In genomic region chr15:6600314-6600713, GRCm38 (mm10) we compare ENCODE assay signal across 24 mouse cellular contexts.
"Had no signal": no experiment of that assay in that cellular context is flagged by ENCODE, and none has a peak within 500 bp of the region (broad histone marks: within the 10 kb centered on the region; RNA-seq: fewer than 3 reads in every experiment).

No protein-coding gene starts in this region.

- H3K27ac ChIP-seq: kidney, embryonic 15.5 days; limb, embryonic 12.5 days; limb, embryonic 15.5 days; liver, embryonic 14.5 days; midbrain, embryonic 10.5 days; midbrain, embryonic 13.5 days; neural tube, embryonic 13.5 days; stomach, postnatal 0 days had no signal

- DNase-seq: kidney, adult 11 months; kidney, adult 8-10 months; kidney, postnatal 10 days; kidney, postnatal 36 days; left cerebral cortex, postnatal 4 days; liver, postnatal 0 days; lung, embryonic 14.5 days; retina, postnatal 1 day; right cerebral cortex, postnatal 25 days; spleen, adult 18-20 months; thymus, postnatal 14 days had no signal

- H3K27me3 ChIP-seq: kidney, embryonic 15.5 days; limb, embryonic 12.5 days; limb, embryonic 15.5 days; megakaryocyte, embryonic 14.5 days; midbrain, embryonic 13.5 days; neural tube, embryonic 13.5 days had no signal

- ATAC-seq: liver, postnatal 0 days; lung, postnatal 0 days; midbrain, embryonic 13.5 days; midbrain, embryonic 16.5 days had no signal

- H3K9me3 ChIP-seq: kidney, embryonic 15.5 days; limb, embryonic 12.5 days; limb, embryonic 15.5 days; megakaryocyte, embryonic 14.5 days; midbrain, embryonic 10.5 days; midbrain, embryonic 13.5 days; neural tube, embryonic 13.5 days had no signal

- H3K4me2 ChIP-seq: kidney, embryonic 15.5 days; limb, embryonic 12.5 days; limb, embryonic 15.5 days; liver, embryonic 11.5 days; lung, embryonic 14.5 days; midbrain, embryonic 13.5 days; neural tube, embryonic 13.5 days had no signal

- H3K4me3 ChIP-seq: kidney, embryonic 15.5 days; limb, embryonic 12.5 days; limb, embryonic 15.5 days; megakaryocyte, embryonic 14.5 days; midbrain, embryonic 10.5 days; midbrain, embryonic 13.5 days; myocyte; neural tube, embryonic 13.5 days had no signal

- H3K9ac ChIP-seq: kidney, embryonic 15.5 days; limb, embryonic 12.5 days; limb, embryonic 15.5 days; liver, embryonic 14.5 days; liver, postnatal 0 days; lung, embryonic 14.5 days; midbrain, embryonic 13.5 days; neural tube, embryonic 13.5 days had no signal

- H3K36me3 ChIP-seq: kidney, embryonic 15.5 days; limb, embryonic 12.5 days; limb, embryonic 15.5 days; midbrain, embryonic 10.5 days; midbrain, embryonic 13.5 days; neural tube, embryonic 13.5 days had no signal

- H3K4me1 ChIP-seq: kidney, embryonic 15.5 days; limb, embryonic 12.5 days; limb, embryonic 15.5 days; midbrain, embryonic 10.5 days; midbrain, embryonic 13.5 days; neural tube, embryonic 13.5 days had no signal
